Comparison of ENCODE assay signal across 23 mouse cellular contexts in the genomic region with DNA sequence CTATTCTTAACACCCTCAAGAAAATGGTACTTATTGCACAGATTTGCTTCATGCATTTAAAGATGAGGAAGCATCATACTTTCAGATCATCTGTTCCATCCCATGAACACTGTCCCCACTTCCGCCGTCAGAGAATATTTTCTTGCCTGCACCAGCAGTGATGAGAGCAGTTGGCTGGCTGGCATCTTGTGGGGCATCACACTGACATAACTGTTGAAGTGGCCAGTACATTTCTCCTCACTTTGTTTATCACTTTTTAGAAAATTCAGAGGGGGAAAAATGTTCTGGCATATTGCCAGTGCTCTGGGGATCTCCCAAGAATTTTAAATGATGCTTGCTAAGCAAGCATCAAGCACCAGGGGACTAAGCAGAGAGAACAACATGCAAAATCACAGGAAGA.
A peak's percentile ranks its signal among the peaks of the same experiment; 100 is the strongest.
DNase-seq lines count a peak whose midpoint lies in the region; ATAC-seq and TF ChIP-seq lines count a peak whose summit lies in the region.
"Had no signal": no experiment of that assay in that cellular context is flagged by ENCODE, and none has a peak within 500 bp of the region (broad histone marks: within the 10 kb centered on the region; RNA-seq: fewer than 3 reads in every experiment).

No protein-coding gene starts in this region.

- H3K27me3 ChIP-seq in hindbrain, postnatal 0 days (ENCODE audit: insufficient read depth, low read length), result no peaks in the 10 kb centered on the region
- H3K27me3 ChIP-seq in hindbrain, embryonic 16.5 days (replicated peaks; ENCODE audit: control insufficient read depth, insufficient read depth, low read length), result no peaks in the 10 kb centered on the region
- H3K27me3 ChIP-seq in midbrain, embryonic 14.5 days (ENCODE audit: control insufficient read depth, insufficient read depth, low read length), result no peaks in the 10 kb centered on the region
- no peaks in the 10 kb centered on the region for H3K27me3 ChIP-seq in midbrain, embryonic 13.5 days
- H3K27me3 ChIP-seq: hindbrain, embryonic 15.5 days; limb, embryonic 13.5 days; liver, embryonic 15.5 days; megakaryocyte, embryonic 14.5 days; neural tube, embryonic 12.5 days; stomach, embryonic 15.5 days had no signal

- no peak overlapping the region for H3K9ac ChIP-seq in hindbrain, postnatal 0 days (replicated peaks; ENCODE audit: low read length)
- H3K9ac ChIP-seq in hindbrain, embryonic 16.5 days (ENCODE audit: low read depth, low read length), result no peak overlapping the region
- H3K9ac ChIP-seq in midbrain, embryonic 14.5 days (replicated peaks; ENCODE audit: low read length), result no peak overlapping the region
- no peak overlapping the region for H3K9ac ChIP-seq in midbrain, embryonic 13.5 days (replicated peaks)
- H3K9ac ChIP-seq: hindbrain, embryonic 15.5 days; limb, embryonic 13.5 days; liver, embryonic 15.5 days; neural tube, embryonic 12.5 days; stomach, embryonic 15.5 days had no signal

- H3K27ac ChIP-seq in hindbrain, postnatal 0 days, result no peak overlapping the region
- no peak overlapping the region for H3K27ac ChIP-seq in hindbrain, embryonic 16.5 days (ENCODE audit: low read depth, low read length)
- H3K27ac ChIP-seq in midbrain, embryonic 14.5 days (replicated peaks; ENCODE audit: low read depth, low read length), result no peak overlapping the region
- H3K27ac ChIP-seq in midbrain, embryonic 13.5 days, result no peak overlapping the region
- H3K27ac ChIP-seq: hindbrain, embryonic 15.5 days; kidney, postnatal 0 days; limb, embryonic 13.5 days; liver, embryonic 15.5 days; neural tube, embryonic 12.5 days; stomach, embryonic 15.5 days had no signal

- ATAC-seq in hindbrain, postnatal 0 days, result peak; percentile 70; the same call in 1 of the 2 replicates
- ATAC-seq in hindbrain, embryonic 16.5 days, result no peak
- ATAC-seq in midbrain, embryonic 14.5 days (ENCODE audit: low FRiP score, low TSS enrichment), result no peak
- no peak for ATAC-seq in midbrain, embryonic 13.5 days

- TF ChIP-seq CTCF in hindbrain, postnatal 0 days (IDR thresholded peaks at IDR 0.05; ENCODE audit: low read depth), result no peak
- no peak for TF ChIP-seq CTCF in brain, embryonic 14.5 days (IDR thresholded peaks at IDR 0.05; ENCODE audit: borderline replicate concordance, extremely low read depth, insufficient read depth, insufficient read length)

- H3K36me3 ChIP-seq in hindbrain, postnatal 0 days (ENCODE audit: insufficient read depth, low read length), result no peaks in the 10 kb centered on the region
- no peaks in the 10 kb centered on the region for H3K36me3 ChIP-seq in hindbrain, embryonic 16.5 days (ENCODE audit: control insufficient read depth, insufficient read depth, low read length)
- H3K36me3 ChIP-seq in midbrain, embryonic 14.5 days (ENCODE audit: control insufficient read depth, insufficient read depth, low read length), result no peaks in the 10 kb centered on the region
- H3K36me3 ChIP-seq in midbrain, embryonic 13.5 days, result no peaks in the 10 kb centered on the region
- H3K36me3 ChIP-seq: hindbrain, embryonic 15.5 days; limb, embryonic 13.5 days; liver, embryonic 15.5 days; neural tube, embryonic 12.5 days; stomach, embryonic 15.5 days had no signal

- H3K4me2 ChIP-seq in hindbrain, postnatal 0 days (ENCODE audit: low read depth, low read length), result no peak overlapping the region
- H3K4me2 ChIP-seq in hindbrain, embryonic 16.5 days (ENCODE audit: low read length), result no peak overlapping the region
- no peak overlapping the region for H3K4me2 ChIP-seq in midbrain, embryonic 14.5 days (ENCODE audit: low read length)
- no peak overlapping the region for H3K4me2 ChIP-seq in midbrain, embryonic 13.5 days (replicated peaks)
- H3K4me2 ChIP-seq: heart, embryonic 11.5 days; hindbrain, embryonic 15.5 days; limb, embryonic 13.5 days; liver, embryonic 15.5 days; neural tube, embryonic 12.5 days; stomach, embryonic 15.5 days had no signal

- no peak for TF ChIP-seq POLR2A in brain, embryonic 14.5 days (IDR thresholded peaks at IDR 0.05; ENCODE audit: borderline replicate concordance, extremely low read depth, insufficient read depth, insufficient read length, poor library complexity, severe bottlenecking)

- no peaks in the 10 kb centered on the region for H3K9me3 ChIP-seq in hindbrain, postnatal 0 days (ENCODE audit: low read length)
- H3K9me3 ChIP-seq in hindbrain, embryonic 16.5 days (ENCODE audit: control insufficient read depth, low read length), result no peaks in the 10 kb centered on the region
- H3K9me3 ChIP-seq in midbrain, embryonic 14.5 days (ENCODE audit: control insufficient read depth, low read length), result no peaks in the 10 kb centered on the region
- H3K9me3 ChIP-seq in midbrain, embryonic 13.5 days, result no peaks in the 10 kb centered on the region
- H3K9me3 ChIP-seq: hindbrain, embryonic 15.5 days; limb, embryonic 13.5 days; liver, embryonic 15.5 days; megakaryocyte, embryonic 14.5 days; neural tube, embryonic 12.5 days; stomach, embryonic 15.5 days had no signal

- H3K4me3 ChIP-seq in hindbrain, postnatal 0 days (ENCODE audit: low read length), result no peak overlapping the region
- H3K4me3 ChIP-seq in hindbrain, embryonic 16.5 days (ENCODE audit: low read length), result no peak overlapping the region
- H3K4me3 ChIP-seq in midbrain, embryonic 14.5 days (replicated peaks; ENCODE audit: low read depth, low read length), result no peak overlapping the region
- no peak overlapping the region for H3K4me3 ChIP-seq in midbrain, embryonic 13.5 days (replicated peaks)
- H3K4me3 ChIP-seq: hindbrain, embryonic 15.5 days; limb, embryonic 13.5 days; liver, embryonic 15.5 days; megakaryocyte, embryonic 14.5 days; neural tube, embryonic 12.5 days; stomach, embryonic 15.5 days had no signal

- DNase-seq in cerebellum, postnatal 14 days, result peak; percentile 9 to 31
- no peak for DNase-seq in cerebellum, adult 18-20 months
- DNase-seq in hindbrain, postnatal 0 days (ENCODE audit: low spot score), result peak; percentile 69
- peak; percentile 42 for DNase-seq in midbrain, embryonic 14.5 days
- peak; percentile 76 for DNase-seq in brain, embryonic 14.5 days (ENCODE audit: low read depth)
- DNase-seq in c-Kit-positive CD71-positive TER-119-positive erythroid progenitor cells, embryonic 14.5 days (ENCODE audit: low spot score), result no peak
- DNase-seq: adrenal gland, adult 2 months; cerebellum, adult 9-10 months; gastrocnemius, postnatal 36 days; heart, postnatal 14 days; kidney, adult 11 months; lung, postnatal 10 days; thymus, adult 2 months had no signal

- WGBS in hindbrain, postnatal 0 days, result 39% methylated on average over 2 of the region's 2 CpGs
- 54% methylated on average over 2 of the region's 2 CpGs for WGBS in hindbrain, embryonic 16.5 days
- 62% methylated on average over 2 of the region's 2 CpGs for WGBS in midbrain, embryonic 14.5 days
- 78% methylated on average over 2 of the region's 2 CpGs for WGBS in midbrain, embryonic 13.5 days

- no peaks in the 10 kb centered on the region for H3K4me1 ChIP-seq in hindbrain, postnatal 0 days (ENCODE audit: insufficient read depth, low read length)
- no peaks in the 10 kb centered on the region; the same call in 1 of the 2 replicates for H3K4me1 ChIP-seq in hindbrain, embryonic 16.5 days (ENCODE audit: control insufficient read depth, insufficient read depth, low read depth, low read length)
- H3K4me1 ChIP-seq in midbrain, embryonic 14.5 days (ENCODE audit: control insufficient read depth, insufficient read depth, low read length), result no peaks in the 10 kb centered on the region
- H3K4me1 ChIP-seq in midbrain, embryonic 13.5 days (replicated peaks), result no peaks in the 10 kb centered on the region
- H3K4me1 ChIP-seq: hindbrain, embryonic 15.5 days; limb, embryonic 13.5 days; liver, embryonic 15.5 days; megakaryocyte, embryonic 14.5 days; neural tube, embryonic 12.5 days; stomach, embryonic 15.5 days had no signal

Comparison
In these comparisons a context has a peak if more than half of its experiments do, and no peak if none do; other contexts are left out.
1. DNase-seq: peak in cerebellum, postnatal 14 days (2 of 2), hindbrain, postnatal 0 days (single experiment), midbrain, embryonic 14.5 days (single experiment) and brain, embryonic 14.5 days (single experiment); none in cerebellum, adult 18-20 months (0 of 2) and c-Kit-positive CD71-positive TER-119-positive erythroid progenitor cells, embryonic 14.5 days (single experiment).